Mouse (Mus musculus): ENCODE results near the gene Plxnb1. TPM values are rescaled to one million over a fixed set of nuclear protein-coding genes. Genes with fewer than 3 reads are reported as not detected.

Plxnb1 gene
- polyA plus RNA-seq, 1 experiment from 2014 or later = 6.3 TPM

DNA sequence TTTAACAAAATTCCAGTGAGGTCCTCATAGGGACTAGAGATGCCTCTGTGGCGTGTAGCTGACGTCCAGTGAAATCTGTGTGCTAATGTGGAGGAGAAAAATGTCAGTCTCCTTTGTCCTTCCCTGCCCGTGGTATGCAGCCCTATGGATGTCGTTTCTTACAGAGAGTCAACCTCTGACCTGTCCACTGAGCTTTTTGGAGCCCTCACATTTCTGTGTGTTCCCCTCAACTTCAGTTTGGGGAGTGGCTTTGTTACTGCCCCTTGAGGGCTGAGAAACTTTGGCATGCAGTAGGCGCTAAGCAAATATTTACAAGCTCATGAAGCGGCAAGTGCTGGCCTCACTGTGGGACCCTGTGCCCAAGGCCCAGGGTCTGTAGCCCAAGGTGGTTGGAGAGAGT is 2.1 kb downstream of the Plxnb1 start:
- ATAC-seq (ENCODE audit: low read depth) = no peak
- Histone ChIP-seq H3K27me3 (ENCODE audit: control insufficient read depth, insufficient read depth, low read depth, low read length) (peaks cover 37% of the 10 kb centered on the region), H3K4me1 (ENCODE audit: control insufficient read depth, low read depth, low read length) (peaks cover 3% of the 10 kb centered on the region), H3K9ac (ENCODE audit: low read depth, low read length) (no peak overlapping the region), H3K27ac (ENCODE audit: low read length) (peak overlapping the region; percentile 81), H3K4me3 (ENCODE audit: low read depth, low read length) (peak overlapping the region; percentile 59), H3K4me2 (ENCODE audit: low read depth, low read length) (peak overlapping the region; percentile 62), H3K36me3 (ENCODE audit: control insufficient read depth, insufficient read depth) (no peaks in the 10 kb centered on the region), H3K9me3 (replicated peaks; ENCODE audit: control insufficient read depth, low read length) (no peaks in the 10 kb centered on the region)
- WGBS (ENCODE audit: insufficient replicate concordance) = 50% methylated on average over 6 of the region's 6 CpGs

DNA sequence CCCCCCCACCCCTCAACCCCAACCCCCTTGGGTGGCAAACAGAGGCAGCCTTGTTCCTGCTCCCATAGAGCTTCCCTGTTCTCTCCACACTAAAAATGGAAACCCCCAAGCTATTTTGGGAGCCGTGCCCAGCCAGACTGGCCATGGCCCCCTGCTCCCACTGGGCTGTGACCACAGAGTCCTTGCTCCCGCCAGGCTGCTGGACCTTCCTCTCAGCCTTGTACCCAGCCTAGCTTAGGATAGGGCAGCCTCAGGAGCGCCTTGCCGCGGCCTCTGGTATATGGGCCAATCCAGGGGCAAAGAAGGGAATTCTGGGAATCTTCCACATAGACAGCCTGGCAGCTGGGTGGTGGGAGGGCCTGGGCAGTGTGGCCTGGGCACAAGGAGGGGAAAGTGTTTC is 2.6 kb downstream of the Plxnb1 start:
- peak overlapping the region; percentile 81 for H3K27ac ChIP-seq (ENCODE audit: low read length)
- no peak overlapping the region; the same call in 1 of the 2 replicates for H3K4me3 ChIP-seq (ENCODE audit: low read depth, low read length)
- H3K4me1 ChIP-seq (ENCODE audit: control insufficient read depth, low read depth, low read length) = peaks cover 3% of the 10 kb centered on the region
- no peaks in the 10 kb centered on the region for H3K36me3 ChIP-seq (ENCODE audit: control insufficient read depth, insufficient read depth)
- H3K4me2 ChIP-seq (ENCODE audit: low read depth, low read length) = peak overlapping the region; percentile 62; the same call in 1 of the 2 replicates
- no peaks in the 10 kb centered on the region for H3K9me3 ChIP-seq (replicated peaks; ENCODE audit: control insufficient read depth, low read length)
- peaks cover 37% of the 10 kb centered on the region for H3K27me3 ChIP-seq (ENCODE audit: control insufficient read depth, insufficient read depth, low read depth, low read length)
- H3K9ac ChIP-seq (ENCODE audit: low read depth, low read length) = peak overlapping the region; percentile 18; the same call in 1 of the 2 replicates
- ATAC-seq (ENCODE audit: low read depth) = no peak
- WGBS (ENCODE audit: insufficient replicate concordance) = 47% methylated on average over 5 of the region's 5 CpGs

GRCm38 (mm10) chr9:109098366-109098765 is 3.2 kb downstream of the Plxnb1 start:
- no peak for ATAC-seq (ENCODE audit: low read depth)
- no peaks in the 10 kb centered on the region for H3K9me3 ChIP-seq (replicated peaks; ENCODE audit: control insufficient read depth, low read length)
- H3K27me3 ChIP-seq (ENCODE audit: control insufficient read depth, insufficient read depth, low read depth, low read length) = peaks cover 37% of the 10 kb centered on the region
- 65% methylated on average over 8 of the region's 8 CpGs for WGBS (ENCODE audit: insufficient replicate concordance)
- H3K4me3 ChIP-seq (ENCODE audit: low read depth, low read length) = no peak overlapping the region
- no peak overlapping the region for H3K9ac ChIP-seq (ENCODE audit: low read depth, low read length)
- no peak overlapping the region for H3K4me2 ChIP-seq (ENCODE audit: low read depth, low read length)
- H3K4me1 ChIP-seq (ENCODE audit: control insufficient read depth, low read depth, low read length) = peaks cover 3% of the 10 kb centered on the region
- H3K27ac ChIP-seq (ENCODE audit: low read length) = peak overlapping the region; percentile 81
- no peaks in the 10 kb centered on the region for H3K36me3 ChIP-seq (ENCODE audit: control insufficient read depth, insufficient read depth)

DNA sequence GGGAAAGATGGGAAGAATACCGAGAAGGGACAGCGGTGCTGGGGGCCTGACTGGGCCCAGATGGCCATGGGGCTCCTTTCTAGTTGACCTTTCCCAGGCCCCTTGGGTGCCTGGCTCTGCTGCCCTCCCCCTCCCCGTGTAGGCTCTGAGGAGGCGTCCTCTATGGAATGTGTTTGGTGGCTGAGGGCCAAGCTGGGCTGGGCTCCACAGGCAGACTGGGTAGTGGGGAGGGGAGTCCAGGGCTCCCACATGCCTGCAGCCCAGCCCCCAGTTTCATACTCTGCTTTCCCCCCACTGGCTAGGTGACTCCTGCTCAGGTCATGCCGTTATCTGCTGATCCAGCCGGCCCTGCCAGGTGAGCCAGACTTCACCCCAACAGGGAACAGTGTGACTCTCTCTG is 3.8 kb downstream of the Plxnb1 start:
- 59% methylated on average over 6 of the region's 6 CpGs for WGBS (ENCODE audit: insufficient replicate concordance)
- Histone ChIP-seq H3K36me3 (ENCODE audit: control insufficient read depth, insufficient read depth) (no peaks in the 10 kb centered on the region), H3K4me1 (ENCODE audit: control insufficient read depth, low read depth, low read length) (peaks cover 3% of the 10 kb centered on the region), H3K9me3 (replicated peaks; ENCODE audit: control insufficient read depth, low read length) (no peaks in the 10 kb centered on the region), H3K4me2 (ENCODE audit: low read depth, low read length) (no peak overlapping the region), H3K9ac (ENCODE audit: low read depth, low read length) (no peak overlapping the region), H3K27ac (ENCODE audit: low read length) (no peak overlapping the region), H3K4me3 (ENCODE audit: low read depth, low read length) (no peak overlapping the region), H3K27me3 (ENCODE audit: control insufficient read depth, insufficient read depth, low read depth, low read length) (peaks cover 35% of the 10 kb centered on the region)
- ATAC-seq (ENCODE audit: low read depth) = peak; percentile 52

GRCm38 (mm10) chr9:109100307-109100928 is 5.2 kb downstream of the Plxnb1 start:
- H3K9me3 ChIP-seq (replicated peaks; ENCODE audit: control insufficient read depth, low read length) = no peaks in the 10 kb centered on the region
- WGBS (ENCODE audit: insufficient replicate concordance) = 52% methylated on average over 20 of the region's 20 CpGs
- peaks cover 3% of the 10 kb centered on the region for H3K4me1 ChIP-seq (ENCODE audit: control insufficient read depth, low read depth, low read length)
- H3K9ac ChIP-seq (ENCODE audit: low read depth, low read length) = no peak overlapping the region
- no peak overlapping the region for H3K4me2 ChIP-seq (ENCODE audit: low read depth, low read length)
- H3K27me3 ChIP-seq (ENCODE audit: control insufficient read depth, insufficient read depth, low read depth, low read length) = peaks cover 20% of the 10 kb centered on the region
- ATAC-seq (ENCODE audit: low read depth) = no peak
- H3K4me3 ChIP-seq (ENCODE audit: low read depth, low read length) = no peak overlapping the region
- no peak overlapping the region for H3K27ac ChIP-seq (ENCODE audit: low read length)
- no peaks in the 10 kb centered on the region for H3K36me3 ChIP-seq (ENCODE audit: control insufficient read depth, insufficient read depth)

- H3K9me3 ChIP-seq (replicated peaks; ENCODE audit: control insufficient read depth, low read length) = no peaks in the 10 kb centered on the region
- ATAC-seq (ENCODE audit: low read depth) = no peak
- no peak overlapping the region for H3K4me3 ChIP-seq (ENCODE audit: low read depth, low read length)
- H3K27ac ChIP-seq (ENCODE audit: low read length) = no peak overlapping the region
- no peaks in the 10 kb centered on the region for H3K36me3 ChIP-seq (ENCODE audit: control insufficient read depth, insufficient read depth)
- H3K4me1 ChIP-seq (ENCODE audit: control insufficient read depth, low read depth, low read length) = peaks cover 3% of the 10 kb centered on the region
- H3K4me2 ChIP-seq (ENCODE audit: low read depth, low read length) = no peak overlapping the region
- peaks cover 5% of the 10 kb centered on the region for H3K27me3 ChIP-seq (ENCODE audit: control insufficient read depth, insufficient read depth, low read depth, low read length)
- WGBS (ENCODE audit: insufficient replicate concordance) = 72% methylated on average over 5 of the region's 5 CpGs
- no peak overlapping the region for H3K9ac ChIP-seq (ENCODE audit: low read depth, low read length)
Measured at GRCm38 (mm10) chr9:109101933-109102445, 6.8 kb downstream of the Plxnb1 start.

DNA sequence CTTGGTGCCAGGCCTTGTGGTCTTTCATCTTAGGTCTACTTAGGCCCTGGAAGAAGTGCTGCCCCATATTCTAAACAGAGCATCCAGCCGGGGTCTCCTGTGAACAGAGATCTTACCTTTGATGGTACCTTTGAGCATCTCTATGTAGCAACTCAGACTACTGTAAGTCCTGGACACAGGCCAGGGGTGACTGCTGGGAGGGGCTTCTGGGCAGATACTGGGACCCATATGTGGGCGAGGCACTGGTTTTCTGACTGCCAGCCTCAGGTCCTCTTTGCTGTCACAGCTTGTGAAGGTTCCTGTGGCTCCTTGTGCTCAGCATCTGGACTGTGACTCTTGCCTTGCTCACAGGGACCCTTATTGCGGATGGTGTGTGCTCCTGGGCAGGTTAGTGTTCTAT is 7.4 kb downstream of the Plxnb1 start:
- Histone ChIP-seq H3K4me2 (ENCODE audit: low read depth, low read length) (no peak overlapping the region), H3K27me3 (ENCODE audit: control insufficient read depth, insufficient read depth, low read depth, low read length) (no peaks in the 10 kb centered on the region), H3K27ac (ENCODE audit: low read length) (no peak overlapping the region), H3K9ac (ENCODE audit: low read depth, low read length) (no peak overlapping the region), H3K4me3 (ENCODE audit: low read depth, low read length) (no peak overlapping the region), H3K36me3 (ENCODE audit: control insufficient read depth, insufficient read depth) (no peaks in the 10 kb centered on the region), H3K4me1 (ENCODE audit: control insufficient read depth, low read depth, low read length) (peaks cover 3% of the 10 kb centered on the region), H3K9me3 (replicated peaks; ENCODE audit: control insufficient read depth, low read length) (no peaks in the 10 kb centered on the region)
- no peak for ATAC-seq (ENCODE audit: low read depth)
- 49% methylated on average over 3 of the region's 3 CpGs for WGBS (ENCODE audit: insufficient replicate concordance)

GRCm38 (mm10) chr9:109103250-109103649 is 8.1 kb downstream of the Plxnb1 start:
- no peak overlapping the region for H3K9ac ChIP-seq (ENCODE audit: low read depth, low read length)
- no peaks in the 10 kb centered on the region for H3K9me3 ChIP-seq (replicated peaks; ENCODE audit: control insufficient read depth, low read length)
- no peak overlapping the region for H3K4me3 ChIP-seq (ENCODE audit: low read depth, low read length)
- H3K27me3 ChIP-seq (ENCODE audit: control insufficient read depth, insufficient read depth, low read depth, low read length) = no peaks in the 10 kb centered on the region
- H3K4me1 ChIP-seq (ENCODE audit: control insufficient read depth, low read depth, low read length) = no peaks in the 10 kb centered on the region; the same call in 1 of the 2 replicates
- H3K27ac ChIP-seq (ENCODE audit: low read length) = no peak overlapping the region
- no peaks in the 10 kb centered on the region for H3K36me3 ChIP-seq (ENCODE audit: control insufficient read depth, insufficient read depth)
- ATAC-seq (ENCODE audit: low read depth) = no peak
- no peak overlapping the region for H3K4me2 ChIP-seq (ENCODE audit: low read depth, low read length)
- WGBS (ENCODE audit: insufficient replicate concordance) = 55% methylated on average over 7 of the region's 7 CpGs

DNA sequence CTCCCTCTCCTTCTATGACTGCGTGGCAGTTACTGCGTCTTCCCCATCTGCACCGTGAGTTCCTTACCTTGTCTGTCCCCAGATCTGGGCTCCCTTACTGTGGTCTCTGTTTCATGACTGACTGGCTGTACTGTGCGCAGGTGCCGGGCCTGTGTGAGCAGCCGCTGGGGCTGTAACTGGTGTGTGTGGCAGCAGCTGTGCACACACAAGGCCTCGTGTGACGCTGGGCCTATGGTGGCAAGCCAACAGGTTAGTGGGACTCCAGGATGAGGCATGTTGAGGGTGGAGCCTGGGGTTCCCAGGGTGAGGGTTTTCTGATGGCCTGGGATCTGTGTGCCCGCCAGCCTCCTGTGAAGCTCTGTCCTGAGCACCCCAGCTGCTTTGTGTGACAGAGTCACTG is 8.9 kb downstream of the Plxnb1 start:
- no peak overlapping the region for H3K27ac ChIP-seq (ENCODE audit: low read length)
- H3K4me2 ChIP-seq (ENCODE audit: low read depth, low read length) = no peak overlapping the region
- H3K27me3 ChIP-seq (ENCODE audit: control insufficient read depth, insufficient read depth, low read depth, low read length) = no peaks in the 10 kb centered on the region
- no peak overlapping the region for H3K9ac ChIP-seq (ENCODE audit: low read depth, low read length)
- H3K36me3 ChIP-seq (ENCODE audit: control insufficient read depth, insufficient read depth) = no peaks in the 10 kb centered on the region; the same call in 1 of the 2 replicates
- no peak for ATAC-seq (ENCODE audit: low read depth)
- H3K4me1 ChIP-seq (ENCODE audit: control insufficient read depth, low read depth, low read length) = no peaks in the 10 kb centered on the region
- H3K4me3 ChIP-seq (ENCODE audit: low read depth, low read length) = no peak overlapping the region
- 79% methylated on average over 9 of the region's 9 CpGs for WGBS (ENCODE audit: insufficient replicate concordance)
- H3K9me3 ChIP-seq (replicated peaks; ENCODE audit: control insufficient read depth, low read length) = no peaks in the 10 kb centered on the region

All from liver, embryonic 16.5 days (tissue).